Mouse (Mus musculus) large intestine, adult 2 months (tissue): ENCODE results near the gene B3gnt5. TPM values are rescaled to one million over a fixed set of nuclear protein-coding genes. Genes with fewer than 3 reads are reported as not detected.
"Not testable (repeated sequence)": the region's sequence is repeated elsewhere in the genome, so short reads cannot be mapped to it uniquely, and the experiment has no call there.

Experiments
- DNase-seq: peaks from one replicate; pipeline ENCODE4 v3.0.0-alpha.2; 2012; ENCODE audit warnings: low read depth, low spot score
- WGBS: fragments of 180-500 bp; shearing (Covaris S2); methylation state at CpG from one replicate; pipeline ENCODE4 v1.1.7; 2018; 5-methylcytosine and 5-hydroxymethylcytosine counted together
- polyA plus RNA-seq: library from polyadenylated mRNA; depleted of rRNA; stranded (reverse); fragments of >200 nt; gene quantifications from 2 replicates; pipeline ENCODE4 v1.2.3, GENCODE M21; 2012; rRNA removed

Gene B3gnt5
- 1.6 and 2.0 TPM in 2 replicates for polyA plus RNA-seq

- DNase-seq = peak; percentile 56
- under 1% methylated on average over 15 of the region's 15 CpGs for WGBS
Observed at GRCm38 (mm10) chr16:19760074-19760473, at the start of gene B3gnt5. B3gnt5 (plus strand) TSS chr16:19760208.

- WGBS = 47% methylated on average over 2 of the region's 2 CpGs
- DNase-seq = no peak
Observed at GRCm38 (mm10) chr16:19720959-19721358, 39.0 kb upstream of the B3gnt5 start.

- 44% methylated on average over 2 of the region's 2 CpGs for WGBS
- not testable (repeated sequence) for DNase-seq
Observed at GRCm38 (mm10) chr16:19724139-19724538, 35.9 kb upstream of the B3gnt5 start.

GRCm38 (mm10) chr16:19732896-19733295 is 27.1 kb upstream of the B3gnt5 start:
- 80% methylated on average over 1 of the region's 1 CpGs for WGBS
- DNase-seq = no peak

GRCm38 (mm10) chr16:19760505-19761496 is 793 bp downstream of the B3gnt5 start:
- no peak for DNase-seq
- under 1% methylated on average over 61 of the region's 61 CpGs for WGBS

- 48% methylated on average over 1 of the region's 1 CpGs for WGBS
- no peak for DNase-seq
Observed at GRCm38 (mm10) chr16:19761691-19762090, 1.7 kb downstream of the B3gnt5 start.

- 98% methylated on average over 3 of the region's 3 CpGs for WGBS
- no peak for DNase-seq
Observed at GRCm38 (mm10) chr16:19766107-19766506, 6.1 kb downstream of the B3gnt5 start.

GRCm38 (mm10) chr16:19768046-19768445 is 8.0 kb downstream of the B3gnt5 start:
- DNase-seq = no peak
- 82% methylated on average over 5 of the region's 5 CpGs for WGBS

GRCm38 (mm10) chr16:19772013-19772412 is 12.0 kb downstream of the B3gnt5 start:
- no peak for DNase-seq

- DNase-seq = peak; percentile 53
- WGBS = 25% methylated on average over 12 of the region's 12 CpGs
Observed at GRCm38 (mm10) chr16:19786386-19787090, 26.5 kb downstream of the B3gnt5 start.

- no peak for DNase-seq
- 90% methylated on average over 2 of the region's 2 CpGs for WGBS
Observed at GRCm38 (mm10) chr16:19789914-19790313, 29.9 kb downstream of the B3gnt5 start.

GRCm38 (mm10) chr16:19818801-19819200 is 58.8 kb downstream of the B3gnt5 start:
- DNase-seq = no peak
- WGBS = 53% methylated on average over 2 of the region's 2 CpGs

Other genes starting within 250 kb of the B3gnt5 start
- not detected in 2 replicates for gene Olfr167, start 237.9 kb upstream of the B3gnt5 start, polyA plus RNA-seq
- not detected in 2 replicates for gene Olfr168, start 224.7 kb upstream of the B3gnt5 start, polyA plus RNA-seq
- gene Olfr169, start 188.4 kb upstream of the B3gnt5 start, polyA plus RNA-seq = not detected in 2 replicates
- not detected in 2 replicates for gene Olfr170, start 148.3 kb upstream of the B3gnt5 start, polyA plus RNA-seq
- gene Olfr171, start 130.3 kb upstream of the B3gnt5 start, polyA plus RNA-seq = not detected in 2 replicates
- gene Lamp3, start 53.8 kb upstream of the B3gnt5 start, polyA plus RNA-seq = 0.02 and 0.03 TPM in 2 replicates
- gene Klhl6, start 222.8 kb downstream of the B3gnt5 start, polyA plus RNA-seq = 5.8 and 6.4 TPM in 2 replicates